Mouse (Mus musculus) lung, postnatal 0 days (tissue): Measurements from ENCODE around the gene Pfdn5.

ENCODE experiments used
- CTCF ChIP-seq: IDR thresholded peaks from 2 replicates; pipeline ENCODE4 v1.5.1; 2016; ENCODE audit warnings: antibody characterized with exemption, mild to moderate bottlenecking
- EP300 ChIP-seq: IDR thresholded peaks from 2 replicates; pipeline ENCODE4 v1.6.1; 2016; ENCODE audit warnings: antibody characterized with exemption, mild to moderate bottlenecking, control low read depth

GRCm38 (mm10) chr15:102350138-102350941, 24.4 kb downstream of the Pfdn5 start, which contains the start of gene Aaas:
- TF ChIP-seq CTCF (peak; percentile 87), EP300 (no peak)
